Mouse (Mus musculus): ENCODE data around the gene Plpp4.

Plpp4 gene

DNA sequence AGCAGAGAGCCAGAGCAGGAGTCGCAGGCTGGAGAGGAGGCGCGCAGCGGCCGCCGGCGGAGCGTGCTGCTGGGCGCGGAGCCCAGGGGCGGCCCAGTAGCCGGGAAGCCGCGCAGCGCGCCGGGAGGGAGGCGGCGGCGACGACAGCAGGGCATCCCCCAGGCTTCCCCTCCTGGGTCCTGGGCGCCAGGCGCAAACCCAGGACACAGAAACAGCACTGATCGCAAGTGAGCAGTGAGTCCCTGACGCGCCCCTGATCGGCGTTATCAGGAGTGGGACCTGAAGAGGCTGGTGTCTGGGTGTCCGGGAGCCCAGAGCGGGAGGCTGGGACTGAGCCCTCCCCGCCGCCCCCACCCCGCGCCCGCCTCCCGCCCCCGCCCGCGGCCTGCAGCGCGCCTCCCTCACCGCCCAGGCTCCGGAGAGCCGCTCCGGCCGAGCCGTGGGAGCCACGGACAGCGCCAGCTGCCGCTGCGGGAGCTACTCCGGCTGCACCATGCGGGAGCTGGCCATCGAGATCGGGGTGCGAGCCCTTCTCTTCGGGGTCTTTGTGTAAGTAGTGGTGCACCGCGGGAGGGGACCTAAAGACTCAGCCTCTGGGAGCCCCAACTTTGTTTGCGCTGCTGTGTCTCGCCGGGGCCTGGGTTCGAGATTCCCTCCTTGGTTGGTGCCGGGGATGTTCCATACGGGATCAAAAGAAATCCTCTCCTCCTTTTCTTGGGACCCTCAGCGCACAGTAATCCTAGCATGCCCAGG lies at the start of gene Plpp4:
Plpp4 (plus strand) TSS at position 411 of the 753 bp plus-strand sequence.
- peak; percentile 36 for DNase-seq

DNA sequence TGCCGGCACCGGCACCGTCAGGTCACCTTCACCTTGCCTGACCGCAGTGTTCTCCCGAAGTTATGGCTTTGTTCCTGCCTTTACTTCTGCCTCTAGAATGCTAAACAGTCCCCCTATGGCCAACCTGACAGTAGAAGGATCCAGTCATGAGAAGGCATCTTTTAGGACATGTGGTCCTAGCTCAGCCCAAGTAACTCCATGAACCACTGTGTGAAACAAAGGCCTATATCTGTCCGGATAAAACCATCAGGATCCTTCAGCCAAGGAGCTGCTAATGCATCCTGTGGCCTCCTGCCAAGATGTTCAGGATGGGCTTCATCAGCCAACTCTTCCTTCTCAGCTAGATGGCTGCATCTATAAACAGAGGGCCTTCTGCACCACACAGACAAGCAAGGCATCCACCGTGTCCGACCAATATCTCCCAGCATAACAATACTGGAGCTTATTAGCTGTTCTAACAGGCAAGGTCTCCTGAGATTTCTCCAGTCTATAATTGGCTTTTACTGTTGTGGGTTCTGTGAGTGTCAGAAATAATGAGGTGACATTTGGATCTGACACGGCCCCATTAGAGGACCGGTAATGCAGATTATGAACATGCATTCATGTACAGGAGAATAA lies 40.8 kb upstream of the Plpp4 start:
- DNase-seq: peak; percentile 11

DNA sequence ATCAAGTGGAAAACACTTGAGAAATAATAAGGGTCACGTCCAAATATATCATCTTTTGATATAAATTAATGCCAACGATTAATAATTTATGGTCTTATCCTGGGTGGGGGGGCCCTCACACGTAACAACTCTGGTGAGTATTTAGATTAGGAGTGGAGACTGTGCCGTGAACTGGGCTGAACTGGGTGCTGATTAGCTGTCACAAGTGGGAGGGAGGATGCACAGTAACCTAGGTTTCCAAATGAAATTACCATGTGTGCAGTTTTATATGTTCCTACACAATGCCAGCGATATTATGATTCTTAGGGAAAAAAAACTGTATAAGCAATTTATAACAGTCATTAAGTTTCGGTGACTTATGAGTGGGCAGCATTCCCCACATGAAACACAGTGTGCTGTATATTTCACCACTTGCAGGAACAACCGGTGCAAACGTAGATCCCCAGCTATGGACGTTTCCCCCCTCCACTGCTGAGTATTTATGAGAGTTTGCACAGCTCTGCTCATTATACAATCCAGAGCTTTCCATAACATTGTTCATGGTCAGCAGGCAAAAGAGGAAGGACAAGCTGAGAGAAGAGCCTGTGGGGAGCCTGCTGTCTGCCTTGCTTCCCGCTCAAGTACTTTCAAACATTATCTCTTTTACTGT lies 40.2 kb upstream of the Plpp4 start:
- DNase-seq: no peak

DNA sequence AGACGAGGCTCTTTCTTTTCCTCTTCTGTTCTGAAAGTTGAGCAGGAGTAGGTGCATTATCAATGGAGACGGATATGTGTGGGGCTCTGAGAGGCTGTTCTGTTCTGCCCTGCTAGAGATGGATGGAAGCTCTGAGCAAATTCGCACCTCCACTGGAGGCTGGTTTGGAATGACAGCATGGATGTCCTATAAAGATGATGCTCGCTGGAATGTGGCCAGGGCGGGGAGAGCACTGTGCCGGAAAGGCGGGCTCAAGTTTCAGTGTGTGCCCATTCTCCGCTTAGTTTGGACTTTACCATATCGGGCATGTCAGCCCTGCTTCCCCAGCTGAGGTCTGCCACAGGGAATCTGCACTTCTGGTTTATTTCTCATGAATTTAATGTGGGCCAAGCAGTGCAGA lies 35.9 kb upstream of the Plpp4 start:
- no peak for DNase-seq

DNA sequence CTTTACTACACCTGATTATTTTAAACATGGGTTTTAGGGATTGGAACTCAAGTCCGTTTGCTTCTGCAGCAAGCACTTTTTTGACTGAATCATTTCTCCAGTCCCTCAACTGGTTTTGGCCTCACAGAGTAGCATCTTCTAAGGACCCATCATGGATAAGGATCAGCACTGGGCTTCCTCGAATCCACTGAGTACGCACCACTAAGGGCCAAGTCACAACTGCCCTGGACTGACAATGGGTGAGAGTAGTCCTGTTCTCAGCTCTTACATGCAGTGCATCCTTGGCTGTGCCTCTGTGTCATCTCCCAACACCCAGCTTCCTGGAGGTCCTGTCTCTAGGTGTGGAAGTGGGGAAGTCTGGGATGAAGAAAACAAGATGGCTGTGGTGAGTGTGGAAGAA lies 35.2 kb upstream of the Plpp4 start:
- DNase-seq: no peak

DNA sequence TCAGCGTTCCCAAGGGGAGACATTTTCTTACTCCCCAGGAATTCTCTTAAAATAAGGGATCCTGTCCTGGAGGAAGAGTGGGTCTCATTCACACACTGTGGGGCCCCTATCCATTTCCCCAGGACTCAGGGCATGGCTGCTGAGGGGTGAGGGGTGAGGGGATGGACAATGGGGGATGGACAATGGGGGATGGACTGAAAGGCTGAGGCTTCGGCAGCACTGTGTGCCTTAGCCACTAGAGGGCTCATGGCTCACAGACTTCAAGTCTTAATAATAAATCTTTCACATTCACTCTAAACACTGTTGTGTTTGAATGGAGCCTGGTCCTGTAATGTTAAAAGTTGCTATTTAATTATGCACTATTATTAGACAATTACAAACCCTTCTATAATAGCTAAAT lies 21.4 kb upstream of the Plpp4 start:
- DNase-seq: peak; percentile 26

DNA sequence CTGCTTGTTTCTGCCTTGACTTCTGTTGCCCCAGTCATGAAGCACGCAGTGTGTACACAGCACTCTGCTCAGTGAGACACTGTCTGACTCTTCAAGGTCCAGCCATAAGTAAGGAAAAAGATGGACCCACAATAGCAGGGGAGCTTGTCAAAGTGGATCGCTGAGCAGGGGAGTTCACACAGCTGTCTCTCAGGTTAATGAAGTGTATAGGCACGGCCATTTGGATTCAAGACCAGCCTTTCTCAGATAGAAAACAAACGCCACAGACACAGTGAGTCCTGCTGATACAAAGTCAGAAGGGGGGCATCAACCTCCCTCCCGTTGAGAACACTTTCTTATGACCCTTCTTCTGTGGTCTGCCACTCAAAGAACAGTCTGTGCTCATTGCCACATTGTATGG lies 20.8 kb upstream of the Plpp4 start:
- DNase-seq: no peak

DNA sequence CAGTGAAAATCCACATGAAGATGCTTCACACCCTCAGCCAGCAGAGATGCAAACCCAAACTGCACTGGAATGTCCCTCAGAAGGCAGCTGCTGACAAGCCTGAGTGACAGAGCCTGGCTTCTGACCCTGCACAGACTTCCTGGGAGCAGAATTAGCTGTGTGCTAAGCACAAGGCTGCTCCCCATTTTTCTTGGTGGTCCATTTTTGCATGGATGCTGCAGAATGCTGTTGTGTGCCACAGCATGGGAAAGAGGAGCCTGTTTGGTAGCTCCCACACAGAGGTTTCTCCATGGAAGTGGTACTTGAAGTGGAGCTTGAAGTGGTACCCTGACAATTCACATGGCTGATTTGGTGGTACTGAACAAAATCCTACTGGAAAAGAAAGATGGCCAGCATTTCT lies 5.8 kb upstream of the Plpp4 start:
- DNase-seq: no peak

DNA sequence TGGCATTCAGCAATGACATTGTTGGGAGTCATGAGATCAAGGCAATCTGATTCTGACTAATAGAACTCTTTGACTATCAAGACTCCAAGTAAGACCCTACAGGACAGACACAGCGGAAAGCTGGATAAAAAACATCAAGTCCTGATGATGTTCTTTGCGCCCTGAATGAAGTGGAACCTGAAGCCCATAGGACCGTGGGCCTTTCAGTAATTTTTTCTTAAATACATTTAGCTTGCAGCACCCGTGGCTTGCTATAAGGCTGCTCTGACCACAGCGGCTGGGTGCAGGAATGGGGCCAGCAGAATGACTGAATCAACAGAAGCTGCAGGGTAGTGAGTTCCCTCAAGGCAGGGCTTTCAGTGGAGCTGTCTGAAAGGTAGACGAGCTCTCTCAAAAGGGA lies 3.4 kb upstream of the Plpp4 start:
- DNase-seq: no peak

DNA sequence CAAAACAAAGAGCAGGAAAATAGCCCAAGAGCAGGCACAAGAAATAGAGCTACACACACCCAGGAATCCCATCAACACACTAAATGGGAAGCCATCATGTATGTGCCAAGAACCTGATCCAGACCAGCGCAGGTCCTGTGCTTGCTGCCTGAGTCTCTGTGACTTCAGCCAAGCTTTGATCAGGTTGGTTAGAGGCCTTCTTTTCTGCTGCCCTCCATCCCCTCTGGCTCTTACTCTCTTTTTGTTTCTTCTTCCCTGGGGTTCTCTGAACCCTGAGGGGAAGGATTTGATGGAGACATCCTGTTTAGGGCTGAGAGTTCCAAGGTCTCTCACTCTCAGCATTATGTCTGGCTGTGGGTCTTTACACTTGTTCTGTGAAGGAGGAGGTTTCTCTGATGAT lies 2.7 kb upstream of the Plpp4 start:
- DNase-seq: no peak

DNA sequence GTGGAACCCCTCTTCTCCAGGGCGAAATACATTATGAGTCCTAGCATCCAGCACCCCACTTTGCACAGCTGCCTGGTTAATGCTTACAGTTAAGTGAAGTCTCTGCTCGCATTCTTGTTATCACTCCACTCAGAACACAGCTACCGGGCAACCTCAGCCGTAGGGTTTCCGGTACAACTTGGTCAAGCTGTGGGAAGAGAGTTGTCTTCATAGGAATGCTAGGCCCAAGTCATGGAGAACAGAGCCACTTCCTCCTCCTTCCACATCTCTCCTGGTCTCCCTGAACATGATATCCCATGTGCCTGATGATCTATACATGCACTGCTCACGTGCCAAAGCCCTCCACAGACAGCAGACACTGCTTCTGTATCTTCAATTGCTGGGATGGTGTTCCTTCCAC lies 1.4 kb upstream of the Plpp4 start:
- DNase-seq: no peak

DNA sequence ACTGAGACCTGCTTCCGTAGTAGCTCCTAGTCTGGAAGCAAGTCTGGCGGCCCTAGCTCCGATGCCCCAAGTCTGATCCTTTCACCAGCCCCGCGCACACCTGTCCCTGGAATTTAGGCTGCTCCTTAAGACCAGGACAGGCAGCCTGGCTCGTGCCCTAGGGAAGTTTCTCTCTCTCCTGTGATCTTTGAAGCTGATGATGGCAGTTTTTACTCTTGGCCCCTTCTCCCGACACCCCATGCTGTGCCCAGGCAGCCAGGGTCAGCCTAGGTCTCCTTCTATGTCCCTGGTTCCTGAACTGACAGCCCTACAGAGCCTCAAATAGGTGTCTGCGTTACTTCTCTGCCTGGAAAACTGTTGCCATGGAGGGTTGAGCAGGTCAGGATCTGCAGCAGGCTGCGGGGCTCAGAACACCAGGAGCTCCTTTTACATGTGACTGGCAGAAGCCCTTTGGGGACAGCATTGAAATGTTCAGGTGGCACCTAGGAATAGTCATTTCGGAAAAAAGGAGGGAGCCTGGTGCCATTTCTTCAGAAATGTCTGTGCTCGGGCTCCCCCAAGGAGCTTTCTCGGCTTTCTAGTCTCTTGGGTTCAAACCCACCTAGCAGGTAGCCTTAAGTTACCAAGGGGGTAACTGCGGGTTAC lies 665 bp downstream of the Plpp4 start:
- no peak for DNase-seq

DNA sequence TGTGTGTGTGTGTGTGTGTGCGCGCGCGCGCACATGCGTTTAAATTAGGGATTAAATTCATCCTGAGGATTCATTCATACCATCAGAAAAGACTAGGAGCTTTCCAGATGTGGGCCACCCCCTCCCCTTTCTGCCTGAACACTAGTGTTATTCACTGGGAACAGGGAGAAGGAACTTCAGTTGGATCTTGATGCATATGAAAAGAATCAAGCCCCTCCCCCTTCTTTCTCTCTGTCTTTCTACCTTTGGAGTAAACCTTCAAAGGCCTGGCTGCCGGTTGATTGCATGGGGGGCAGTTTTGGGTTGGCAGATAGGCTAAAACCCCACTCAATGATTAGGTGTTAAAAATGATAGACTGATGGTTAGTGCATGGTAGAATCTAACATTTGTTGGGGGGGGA lies 1.5 kb downstream of the Plpp4 start:
- DNase-seq: no peak

DNA sequence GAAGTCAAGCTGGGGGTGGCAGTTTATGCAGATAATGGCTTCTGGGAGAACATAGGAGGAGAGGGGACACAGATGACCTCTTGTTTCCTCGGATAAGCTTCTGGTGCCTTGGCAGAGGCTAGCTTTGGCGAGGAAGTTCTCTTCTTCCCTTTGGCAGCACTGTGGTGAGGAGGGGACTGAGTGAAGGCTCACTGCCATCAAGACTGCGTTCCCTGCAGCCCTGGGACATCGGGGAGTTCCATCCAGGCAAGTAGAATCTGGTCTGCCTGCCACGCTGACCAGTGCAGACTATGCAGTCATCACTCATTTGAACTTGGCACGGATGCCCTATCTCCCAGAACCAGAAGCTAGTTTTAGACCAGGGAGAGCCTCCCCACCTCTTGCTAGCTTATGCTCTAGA lies 2.4 kb downstream of the Plpp4 start:
- DNase-seq: no peak

DNA sequence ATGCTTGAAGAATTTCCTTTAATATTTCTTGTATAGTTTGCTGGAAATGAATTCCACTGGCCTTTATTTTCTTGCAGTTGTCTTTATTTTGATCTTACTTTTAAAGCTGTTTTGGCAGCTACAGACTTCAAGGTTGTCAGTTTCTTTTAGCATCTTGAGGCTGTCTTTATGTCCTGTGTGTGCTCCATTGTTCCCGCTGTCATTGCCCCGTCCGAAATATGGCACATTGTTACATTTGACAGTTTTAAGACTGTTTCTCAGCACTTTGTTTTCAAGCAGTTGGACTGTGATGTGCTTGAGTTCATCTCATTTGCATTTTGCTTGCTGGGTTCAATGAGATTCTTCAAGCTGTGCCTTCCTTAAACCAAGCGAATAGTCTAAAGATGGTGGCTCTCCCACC lies 17.0 kb downstream of the Plpp4 start:
- no peak for DNase-seq

DNA sequence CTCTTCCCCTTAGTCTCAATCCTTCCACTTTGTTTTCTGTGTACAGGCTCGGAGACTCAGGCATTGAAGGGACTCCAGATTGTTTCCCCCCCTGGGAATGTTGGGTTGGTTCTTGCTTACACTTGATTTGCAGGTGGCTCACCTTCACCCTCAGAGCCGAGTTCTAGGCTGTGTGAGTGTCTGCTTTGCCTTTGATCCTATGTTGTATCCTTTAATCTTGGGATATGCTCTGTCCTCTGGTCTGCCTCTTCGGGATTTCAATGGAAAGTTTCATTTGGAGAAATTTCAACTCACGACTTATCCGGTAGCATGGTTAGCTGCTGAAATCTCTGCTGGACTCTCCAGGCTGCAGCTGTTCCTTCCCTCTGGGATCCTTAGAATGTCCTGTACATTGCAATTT lies 17.9 kb downstream of the Plpp4 start:
- no peak for DNase-seq

DNA sequence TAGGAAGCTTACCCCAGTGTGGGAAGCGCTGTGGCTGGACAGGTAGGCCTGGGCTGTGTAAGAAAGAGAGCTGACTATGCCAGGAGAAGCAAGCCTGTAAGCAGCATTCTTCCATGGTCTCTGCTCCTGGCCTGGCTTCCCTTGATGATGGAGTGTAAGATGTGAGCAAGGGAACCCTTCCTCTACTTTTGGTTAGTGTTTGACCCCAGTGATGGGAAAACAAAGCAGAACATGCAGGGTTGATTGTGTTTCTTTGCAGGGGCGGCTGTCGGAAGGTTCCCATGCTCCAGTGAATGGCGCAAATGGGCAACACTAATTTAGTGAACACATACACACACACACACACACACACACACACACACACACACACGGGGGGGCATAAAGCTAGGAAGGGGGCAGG lies 20.9 kb downstream of the Plpp4 start:
- DNase-seq: no peak

DNA sequence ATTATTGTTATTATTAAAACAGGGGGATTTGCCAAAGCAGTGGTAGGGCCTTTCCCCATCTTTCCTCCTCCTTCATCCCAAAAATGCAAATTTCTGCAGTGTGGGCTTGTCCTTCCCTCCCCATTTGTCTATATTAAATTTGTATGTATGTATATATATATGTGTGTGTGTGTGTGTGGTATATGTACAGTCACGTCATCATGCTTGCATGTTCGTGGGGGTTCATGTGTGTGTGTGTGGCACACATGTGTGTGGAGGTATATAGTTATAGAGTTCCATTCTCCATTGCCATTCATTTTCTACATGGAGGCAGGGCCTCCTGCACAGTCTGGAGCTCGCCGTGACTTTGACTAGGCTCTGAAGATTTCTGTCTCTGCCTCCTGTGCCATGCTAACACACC lies 22.0 kb downstream of the Plpp4 start:
- DNase-seq: no peak

DNA sequence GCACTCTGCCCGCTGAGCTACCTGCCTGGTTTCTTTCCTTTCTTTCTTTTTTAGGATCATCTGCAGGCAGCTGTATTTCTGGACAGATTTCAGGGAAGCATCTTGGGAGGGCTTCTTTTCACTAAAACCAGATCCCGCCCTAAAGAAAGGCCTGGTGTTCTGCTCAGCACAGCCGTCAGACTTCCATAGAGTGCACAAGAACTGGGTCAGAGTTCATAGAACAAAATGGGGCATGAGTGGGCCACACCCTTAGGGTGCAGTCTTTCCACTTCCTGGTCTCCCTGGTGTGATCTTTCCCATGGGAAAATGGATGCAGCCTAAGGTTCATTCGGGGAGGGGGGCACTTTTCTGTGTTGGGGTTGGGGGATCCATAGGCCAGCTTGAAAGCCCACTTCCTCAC lies 22.4 kb downstream of the Plpp4 start:
- no peak for DNase-seq

DNA sequence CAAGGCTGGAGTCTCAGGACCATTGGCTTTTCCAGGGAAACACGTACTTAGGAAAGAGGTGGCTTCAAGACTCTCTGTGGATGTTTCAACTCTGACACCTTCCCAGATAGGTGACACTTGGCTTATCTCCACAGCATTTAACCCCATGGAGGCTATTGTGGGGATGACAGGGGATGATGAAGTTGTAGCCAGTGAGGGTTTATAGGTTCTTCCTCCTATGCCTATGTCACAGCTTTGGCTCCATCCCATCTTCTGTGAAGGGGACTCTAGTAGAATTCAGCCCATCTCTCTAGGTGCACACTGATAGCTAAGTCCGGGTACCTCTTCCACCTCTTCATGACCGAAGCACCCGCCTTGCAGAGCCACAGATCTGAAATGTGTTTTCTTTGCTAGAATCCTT lies 25.1 kb downstream of the Plpp4 start:
- no peak for DNase-seq

DNA sequence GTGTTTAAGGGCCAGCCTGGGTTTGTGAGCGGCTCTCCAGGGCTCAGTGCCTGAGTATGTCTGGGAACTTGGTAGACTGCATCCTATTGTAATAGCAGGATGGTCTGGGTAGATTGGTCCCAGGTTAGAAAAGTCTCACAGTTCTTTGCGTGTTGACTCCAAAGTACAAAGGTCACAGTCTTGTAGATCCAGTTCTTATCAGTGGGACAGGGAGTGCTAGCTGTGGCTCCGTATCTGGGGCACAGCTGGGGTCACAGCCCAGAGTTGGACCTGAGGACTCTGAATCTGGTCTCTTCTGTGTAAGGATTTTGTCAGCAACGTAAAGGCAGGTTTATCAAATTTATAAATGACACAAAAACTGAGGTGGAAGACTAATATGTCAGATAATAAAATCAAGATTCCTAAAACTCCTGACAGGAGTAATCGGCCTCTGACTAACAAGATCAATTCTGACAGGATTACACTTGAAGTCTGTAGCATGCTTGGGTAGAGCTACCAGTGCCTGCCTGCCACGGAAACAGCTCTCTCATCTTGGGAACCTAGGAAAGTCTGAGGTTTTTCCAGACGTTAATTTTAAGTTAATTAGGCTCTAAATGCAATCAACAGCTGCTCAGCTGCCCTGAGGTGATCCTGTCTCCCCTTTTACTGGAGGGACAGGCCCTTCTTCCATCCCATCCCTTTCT lies 28.5 kb downstream of the Plpp4 start:
- DNase-seq: no peak

DNA sequence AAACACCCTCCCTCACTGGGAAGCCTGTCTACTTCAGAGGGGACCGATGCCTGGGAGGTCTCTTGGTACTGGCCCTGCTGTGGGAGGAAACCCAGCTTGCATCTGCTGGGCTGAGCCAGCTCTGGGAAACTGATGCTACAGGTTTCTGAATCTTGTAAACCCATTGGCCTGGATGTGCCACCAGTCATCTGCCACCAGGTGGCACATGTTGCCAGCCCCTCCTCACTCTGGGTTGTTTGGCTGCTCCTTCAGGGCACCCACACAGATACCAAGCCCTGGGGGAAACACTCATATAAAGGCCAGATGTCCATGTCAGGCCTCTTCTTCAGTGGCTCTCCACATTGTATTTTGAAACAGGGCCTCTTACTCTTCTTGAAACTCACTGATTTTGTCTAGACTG lies 36.4 kb downstream of the Plpp4 start:
- peak; percentile 4 for DNase-seq

DNA sequence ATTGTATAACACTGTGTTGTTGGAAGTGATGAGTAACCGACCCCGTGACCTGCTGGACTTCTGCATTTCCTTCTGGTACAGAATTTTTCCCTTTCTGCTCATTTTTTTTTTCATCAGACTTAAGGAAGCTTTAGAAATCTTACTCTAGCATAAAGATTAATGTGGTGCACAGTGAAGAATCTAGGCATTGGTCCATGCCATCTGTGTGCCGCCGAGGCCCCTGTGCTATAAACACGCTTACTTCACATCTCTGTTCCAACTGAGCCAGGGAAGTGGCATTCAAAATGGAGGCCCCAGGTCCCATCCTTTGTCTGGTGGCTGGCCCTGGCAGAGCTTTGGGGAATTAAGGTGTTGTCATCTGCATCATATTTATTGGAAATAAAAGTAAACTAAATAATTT lies 44.8 kb downstream of the Plpp4 start:
- DNase-seq: no peak

All from lung, postnatal 10 days (tissue).